Mouse (Mus musculus) hindbrain, postnatal 0 days (tissue): ENCODE results near the gene Trim58. TPM values are rescaled to one million over a fixed set of nuclear protein-coding genes. Genes with fewer than 3 reads are reported as not detected.

ENCODE experiments used
- ATAC-seq: fragments of 200-750 bp; cut with Nextera tagmentation; 2 replicates; pipeline ENCODE4 v1.8.0; 2017; ENCODE audit warnings: mild to moderate bottlenecking, moderate TSS enrichment, moderate library complexity
- DNase-seq: peaks from one replicate; pipeline ENCODE4 v3.0.0-alpha.2; 2015; ENCODE audit warnings: low spot score
- H3K27ac ChIP-seq: fragments of 300-500 bp; sonication (generic); 2 replicates; pipeline ENCODE4 v1.5.1; 2014; ENCODE audit warnings: mild to moderate bottlenecking
- H3K27me3 ChIP-seq: fragments of 300-500 bp; sonication (generic); 2 replicates; pipeline ENCODE4 v1.6.1; 2014; ENCODE audit warnings: low read length, mixed read lengths; ENCODE audit not compliant: insufficient read depth
- H3K36me3 ChIP-seq: fragments of 300-500 bp; sonication (generic); 2 replicates; pipeline ENCODE4 v1.6.1; 2014; ENCODE audit warnings: low read length, mixed read lengths; ENCODE audit not compliant: insufficient read depth
- H3K4me1 ChIP-seq: fragments of 300-500 bp; sonication (generic); 2 replicates; pipeline ENCODE4 v1.6.1; 2014; ENCODE audit warnings: antibody characterized with exemption, low read length, mixed read lengths; ENCODE audit not compliant: insufficient read depth
- H3K4me2 ChIP-seq: fragments of 300-500 bp; sonication (generic); 2 replicates; pipeline ENCODE4 v1.6.1; 2014; ENCODE audit warnings: low read depth, mild to moderate bottlenecking, low read length, moderate library complexity, mixed read lengths
- H3K4me3 ChIP-seq: fragments of 300-500 bp; sonication (generic); 2 replicates; pipeline ENCODE4 v1.5.1; 2014; ENCODE audit warnings: low read length
- H3K9ac ChIP-seq: fragments of 300-500 bp; sonication (generic); replicated peaks from 2 replicates; pipeline ENCODE4 v1.6.1; 2014; ENCODE audit warnings: mild to moderate bottlenecking, low read length, moderate library complexity, mixed read lengths
- H3K9me3 ChIP-seq: fragments of 300-500 bp; sonication (generic); 2 replicates; pipeline ENCODE4 v1.6.1; 2016; ENCODE audit warnings: low read length, mixed read lengths
- CTCF ChIP-seq: IDR thresholded peaks from 2 replicates; pipeline ENCODE4 v1.5.1; 2016; ENCODE audit warnings: antibody characterized with exemption, control low read depth, low read depth
- WGBS: fragments of 180-500 bp; shearing (Covaris S2); extraction: QIAGEN DNeasy Blood & Tissue Kit; methylation state at CpG from one replicate; pipeline ENCODE4 v1.1.7; 2014; 5-methylcytosine and 5-hydroxymethylcytosine counted together
- polyA plus RNA-seq: library from polyadenylated mRNA; unstranded; fragments of >200 nt; fragmentation: Nextera tagmentation; extraction: Ambion mirVana; gene quantifications from 2 replicates; pipeline ENCODE4 v1.2.1, GENCODE M21; 2015
- total RNA-seq: library from RNA; depleted of rRNA; stranded (reverse); fragments of >200 nt; gene quantifications from 2 replicates; pipeline ENCODE4 v1.2.3, GENCODE M21; 2014

Trim58 gene
- total and polyA plus RNA-seq, 2 experiments from 2014 or later: 0.10 to 0.31 TPM

DNA sequence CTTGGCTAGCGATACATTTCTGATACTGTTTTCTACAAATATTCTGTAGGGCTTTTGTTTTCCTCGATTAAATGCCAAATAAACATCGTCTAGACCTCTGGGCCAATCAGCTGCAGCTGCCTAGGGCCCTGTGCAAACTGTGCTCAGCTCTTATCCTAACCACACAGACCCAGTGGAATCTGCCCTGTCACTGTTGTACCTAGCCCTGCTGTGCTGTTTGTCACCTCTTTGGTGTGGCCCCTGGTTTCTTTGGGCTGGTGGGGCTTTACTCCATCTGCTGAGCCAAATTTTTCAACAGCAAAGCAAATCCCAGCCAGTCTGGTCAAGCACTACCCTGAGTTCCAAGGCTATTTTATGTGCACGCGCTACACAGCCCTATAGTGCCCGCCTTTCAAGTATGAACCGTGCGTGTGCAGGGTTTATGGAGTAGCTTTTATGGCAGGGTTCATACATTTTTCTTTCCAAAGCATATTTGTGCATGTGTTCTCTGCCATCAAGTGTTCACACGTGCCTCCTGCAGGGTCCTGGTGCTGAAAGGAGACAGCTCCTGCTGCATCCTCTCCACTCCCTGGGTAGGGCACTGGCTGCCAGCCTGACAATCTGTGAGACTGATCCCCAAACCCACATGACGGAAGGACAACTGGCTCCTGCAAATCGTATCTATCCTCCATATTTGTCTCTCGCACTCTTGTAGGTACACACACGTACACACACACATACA lies 1.5 kb downstream of the Trim58 start:
- no peak for TF ChIP-seq CTCF
- Histone ChIP-seq H3K9ac (no peak overlapping the region), H3K36me3 (no peaks in the 10 kb centered on the region), H3K4me1 (no peaks in the 10 kb centered on the region), H3K9me3 (no peaks in the 10 kb centered on the region), H3K27me3 (no peaks in the 10 kb centered on the region), H3K27ac (no peak overlapping the region), H3K4me3 (no peak overlapping the region), H3K4me2 (no peak overlapping the region)
- no peak for ATAC-seq
- DNase-seq: no peak
- WGBS: 82% methylated on average over 13 of the region's 13 CpGs

DNA sequence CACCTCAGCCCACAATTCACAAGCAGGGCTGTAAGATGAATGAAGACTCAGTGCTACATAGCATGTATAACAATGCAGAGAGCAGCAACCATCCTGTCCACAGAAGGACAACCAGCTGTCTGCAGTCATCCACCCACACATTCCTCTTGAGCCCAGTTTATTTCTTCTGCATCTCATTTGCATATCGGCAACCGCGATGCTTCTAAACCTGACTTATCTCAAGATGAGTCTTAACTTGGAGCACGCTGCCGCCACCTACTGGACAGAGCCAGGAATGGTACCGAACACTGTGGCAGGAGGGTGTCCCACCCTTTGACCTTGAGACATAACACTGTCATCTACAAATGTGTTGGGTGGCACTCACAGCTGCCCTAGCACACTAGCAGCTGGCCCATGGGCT lies 3.1 kb downstream of the Trim58 start:
- Histone ChIP-seq H3K4me1 (no peaks in the 10 kb centered on the region), H3K9me3 (no peaks in the 10 kb centered on the region), H3K27me3 (no peaks in the 10 kb centered on the region), H3K4me3 (no peak overlapping the region), H3K36me3 (no peaks in the 10 kb centered on the region), H3K27ac (no peak overlapping the region), H3K9ac (no peak overlapping the region), H3K4me2 (no peak overlapping the region)
- ATAC-seq (no peak), DNase-seq (peak; percentile 21)
- peak; percentile 61 for TF ChIP-seq CTCF
- 37% methylated on average over 6 of the region's 6 CpGs for WGBS

DNA sequence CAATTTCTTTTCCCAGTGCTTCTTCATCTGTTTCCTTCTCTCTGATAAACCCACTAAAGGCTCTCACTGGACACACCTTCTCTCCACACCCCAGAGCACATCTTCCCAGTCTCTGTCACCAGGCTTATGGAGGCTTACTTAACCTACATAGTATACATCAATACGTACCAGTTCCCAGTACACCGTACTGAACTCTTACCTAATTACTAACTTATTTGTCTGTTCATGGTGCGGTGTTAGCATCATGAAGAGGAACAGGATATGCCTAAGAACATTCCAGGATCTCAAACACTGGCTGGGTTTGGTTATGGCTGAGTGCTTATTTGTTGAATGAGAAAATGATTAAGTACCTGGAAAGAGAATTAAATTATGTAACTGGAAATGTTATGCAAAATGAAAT lies 14.9 kb downstream of the Trim58 start:
- H3K9me3 ChIP-seq: no peaks in the 10 kb centered on the region
- WGBS: 89% methylated on average over 3 of the region's 3 CpGs
- no peaks in the 10 kb centered on the region for H3K36me3 ChIP-seq
- no peak overlapping the region for H3K9ac ChIP-seq
- H3K27me3 ChIP-seq: no peaks in the 10 kb centered on the region
- no peak overlapping the region for H3K4me2 ChIP-seq
- no peak overlapping the region for H3K27ac ChIP-seq
- H3K4me3 ChIP-seq: no peak overlapping the region
- no peak for ATAC-seq
- TF ChIP-seq CTCF: no peak
- H3K4me1 ChIP-seq: no peaks in the 10 kb centered on the region
- DNase-seq: no peak

DNA sequence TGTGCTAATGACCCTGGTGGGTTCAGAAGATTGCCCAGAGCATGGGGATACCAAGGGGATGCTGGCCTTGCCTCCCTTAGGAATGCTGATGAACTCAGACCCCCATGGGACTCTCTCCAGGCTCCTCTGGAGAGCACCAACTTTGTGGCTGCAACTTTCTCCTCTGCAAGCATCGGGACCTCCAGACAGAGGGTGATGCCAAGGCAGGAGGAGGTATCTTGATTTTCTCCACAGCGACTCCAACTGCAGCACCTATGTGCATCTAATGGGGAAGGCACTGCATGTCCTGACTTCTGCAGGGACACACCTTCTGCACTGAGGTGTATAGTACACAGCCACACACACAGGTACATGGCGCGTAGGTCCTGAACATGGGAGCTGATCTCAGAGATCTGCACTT lies 18.3 kb downstream of the Trim58 start, which contains the start of gene Olfr322:
Gene Olfr322, plus strand, starts transcription at position 187 of the 400 bp plus-strand sequence.
- no peak within 1 kb of the TSS for H3K4me3 ChIP-seq
- no peaks in the 10 kb centered on the region for H3K9me3 ChIP-seq
- no peaks in the 10 kb centered on the region for H3K4me1 ChIP-seq
- no peak within 1 kb of the TSS for H3K4me2 ChIP-seq
- H3K27ac ChIP-seq: no peak within 1 kb of the TSS
- no peak for TF ChIP-seq CTCF
- H3K27me3 ChIP-seq: no peaks in the 10 kb centered on the region
- no peaks in the 10 kb centered on the region for H3K36me3 ChIP-seq
- no peak within 1 kb of the TSS for H3K9ac ChIP-seq
- ATAC-seq (no peak), DNase-seq (no peak)
- WGBS: 85% methylated on average over 4 of the region's 4 CpGs

DNA sequence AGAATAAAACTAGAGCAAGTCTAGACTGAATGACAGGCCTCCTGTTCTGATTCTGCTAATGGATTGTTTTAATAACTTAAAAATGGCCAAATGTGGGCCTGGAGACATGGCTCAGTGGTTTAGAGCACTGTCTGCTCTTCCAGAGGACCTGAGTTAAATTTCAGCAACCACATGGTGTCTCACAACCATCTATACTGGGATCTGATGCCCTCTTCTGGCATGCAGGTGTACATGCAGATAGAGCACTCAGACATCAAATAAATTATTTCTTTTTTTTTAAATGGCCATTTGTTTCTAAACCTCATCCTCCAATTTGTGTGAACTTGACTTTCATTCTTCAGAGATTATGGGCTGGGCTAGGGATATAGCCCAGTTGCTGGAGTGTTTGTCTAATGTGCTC lies 29.0 kb downstream of the Trim58 start:
- DNase-seq (no peak), ATAC-seq (no peak)
- Histone ChIP-seq H3K27me3 (no peaks in the 10 kb centered on the region), H3K9me3 (no peaks in the 10 kb centered on the region), H3K9ac (no peak overlapping the region), H3K27ac (no peak overlapping the region), H3K36me3 (no peaks in the 10 kb centered on the region), H3K4me1 (no peaks in the 10 kb centered on the region), H3K4me2 (no peak overlapping the region), H3K4me3 (no peak overlapping the region)
- peak; percentile 12; the same call in 1 of the 2 replicates for TF ChIP-seq CTCF

DNA sequence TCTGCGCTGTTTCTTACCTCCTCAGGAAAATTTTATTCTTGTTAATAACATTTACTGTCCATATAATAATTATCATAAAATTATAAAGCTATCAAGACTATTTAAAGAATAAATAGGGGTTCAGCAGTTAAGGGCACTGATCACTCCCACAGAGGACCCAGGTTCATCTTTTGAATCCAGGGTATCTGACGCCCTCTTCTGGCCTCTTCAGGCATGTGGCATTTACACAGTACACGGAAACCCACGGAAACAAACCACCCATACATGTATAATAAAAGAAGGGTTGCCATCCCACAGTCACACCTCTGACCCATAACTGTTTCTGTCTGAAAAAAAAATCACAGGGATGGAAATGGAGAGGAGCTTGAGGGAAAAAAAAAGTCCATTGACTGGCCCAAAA lies 31.6 kb downstream of the Trim58 start:
- DNase-seq: peak; percentile 8
- H3K9me3 ChIP-seq: no peaks in the 10 kb centered on the region
- 54% methylated on average over 4 of the region's 4 CpGs for WGBS
- H3K4me1 ChIP-seq: no peaks in the 10 kb centered on the region
- H3K27ac ChIP-seq: no peak overlapping the region
- H3K36me3 ChIP-seq: no peaks in the 10 kb centered on the region
- no peak overlapping the region for H3K4me2 ChIP-seq
- TF ChIP-seq CTCF: peak; percentile 14; the same call in 1 of the 2 replicates
- H3K9ac ChIP-seq: no peak overlapping the region
- H3K4me3 ChIP-seq: no peak overlapping the region
- H3K27me3 ChIP-seq: no peaks in the 10 kb centered on the region
- ATAC-seq: no peak

DNA sequence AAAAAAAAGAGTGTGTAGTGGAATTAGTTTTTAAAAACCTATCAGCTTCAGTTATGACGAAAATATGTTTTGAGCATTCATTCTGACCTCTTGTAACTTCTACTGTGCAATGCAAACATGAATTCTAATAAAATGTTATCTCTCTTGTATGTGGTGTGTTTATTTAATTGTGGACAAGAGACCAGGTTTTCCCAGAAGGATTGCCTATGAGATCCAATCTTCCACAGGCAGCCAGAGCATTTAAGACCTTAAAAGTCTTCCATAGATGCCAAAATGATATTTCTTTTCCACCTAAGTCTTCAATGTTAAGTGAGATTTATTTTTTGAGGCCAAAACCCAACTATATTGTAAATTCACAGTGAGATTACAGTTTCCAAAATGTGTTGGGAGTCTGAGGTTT lies 40.5 kb downstream of the Trim58 start, which contains the start of gene Olfr320:
Gene Olfr320, plus strand, starts transcription at position 301 of the 400 bp plus-strand sequence.
- no peak for TF ChIP-seq CTCF
- no peaks in the 10 kb centered on the region for H3K9me3 ChIP-seq
- no peaks in the 10 kb centered on the region for H3K36me3 ChIP-seq
- H3K27me3 ChIP-seq: no peaks in the 10 kb centered on the region
- ATAC-seq (no peak), DNase-seq (no peak)
- H3K4me2 ChIP-seq: no peak within 1 kb of the TSS
- no peaks in the 10 kb centered on the region for H3K4me1 ChIP-seq
- no peak within 1 kb of the TSS for H3K27ac ChIP-seq
- no peak within 1 kb of the TSS for H3K9ac ChIP-seq
- no peak within 1 kb of the TSS for H3K4me3 ChIP-seq
- WGBS: 94% methylated on average over 1 of the region's 1 CpGs
